Mouse (Mus musculus): ENCODE measurements around the gene Gm10518. TPM values are rescaled to one million over a fixed set of nuclear protein-coding genes. Genes with fewer than 3 reads are reported as not detected.

Gene Gm10518
- polyA plus RNA-seq (2015; fragmentation: Nextera tagmentation; extraction: Ambion mirVana), result 0.10 and 0.24 TPM in 2 replicates

- Histone ChIP-seq H3K9ac (peak within 1 kb of the TSS; percentile 99), H3K27ac (peak within 1 kb of the TSS; percentile 100), H3K4me2 (peak within 1 kb of the TSS; percentile 95), H3K9me3 (replicated peaks) (no peaks in the 10 kb centered on the region), H3K27me3 (no peaks in the 10 kb centered on the region), H3K4me3 (replicated peaks) (peak within 1 kb of the TSS; percentile 95), H3K36me3 (peaks cover 24% of the 10 kb centered on the region), H3K4me1 (replicated peaks) (peaks cover 69% of the 10 kb centered on the region)
- ATAC-seq (ENCODE audit: low read depth), result peak; percentile 73
- peak; percentile 58 for DNase-seq
- under 1% methylated on average over 89 of the region's 94 CpGs for WGBS (ENCODE audit: insufficient replicate concordance)
These were observed at the start of gene Gm10518 for GRCm38 (mm10) chr1:179802610-179803512. TSS of gene Gm10518 (plus strand) at chr1:179803376.

GRCm38 (mm10) chr1:179756477-179756876, 46.7 kb upstream of the Gm10518 start:
- no peak for DNase-seq

GRCm38 (mm10) chr1:179760086-179760485, 43.1 kb upstream of the Gm10518 start:
- H3K4me3 ChIP-seq (replicated peaks), result no peak overlapping the region
- no peak overlapping the region for H3K27ac ChIP-seq
- DNase-seq, result no peak
- no peaks in the 10 kb centered on the region for H3K4me1 ChIP-seq (replicated peaks)
- H3K9ac ChIP-seq, result no peak overlapping the region
- no peak for ATAC-seq (ENCODE audit: low read depth)
- H3K4me2 ChIP-seq, result no peak overlapping the region
- no peaks in the 10 kb centered on the region for H3K9me3 ChIP-seq (replicated peaks)
- 78% methylated on average over 5 of the region's 5 CpGs for WGBS (ENCODE audit: insufficient replicate concordance)
- no peaks in the 10 kb centered on the region for H3K27me3 ChIP-seq
- H3K36me3 ChIP-seq, result peaks cover 88% of the 10 kb centered on the region

More at GRCm38 (mm10) chr1:179756477-179756876, 46.7 kb upstream of the Gm10518 start:
- no peaks in the 10 kb centered on the region for H3K4me1 ChIP-seq (replicated peaks)
- H3K4me3 ChIP-seq (replicated peaks), result no peak overlapping the region
- H3K9ac ChIP-seq, result no peak overlapping the region
- ATAC-seq (ENCODE audit: low read depth), result no peak
- no peaks in the 10 kb centered on the region for H3K9me3 ChIP-seq (replicated peaks)
- no peaks in the 10 kb centered on the region for H3K27me3 ChIP-seq
- H3K36me3 ChIP-seq, result peaks cover 85% of the 10 kb centered on the region
- no peak overlapping the region for H3K4me2 ChIP-seq
- no peak overlapping the region for H3K27ac ChIP-seq

- H3K27ac ChIP-seq, result no peak overlapping the region
- DNase-seq, result no peak
- H3K9ac ChIP-seq, result no peak overlapping the region
- H3K4me3 ChIP-seq (replicated peaks), result no peak overlapping the region
- peaks cover 87% of the 10 kb centered on the region for H3K36me3 ChIP-seq
- H3K4me1 ChIP-seq (replicated peaks), result no peaks in the 10 kb centered on the region
- WGBS (ENCODE audit: insufficient replicate concordance), result 86% methylated on average over 4 of the region's 4 CpGs
- no peak overlapping the region for H3K4me2 ChIP-seq
- ATAC-seq (ENCODE audit: low read depth), result no peak
- H3K27me3 ChIP-seq, result no peaks in the 10 kb centered on the region
- no peaks in the 10 kb centered on the region for H3K9me3 ChIP-seq (replicated peaks)
These were observed 42.6 kb upstream of the Gm10518 start for GRCm38 (mm10) chr1:179760553-179760952.

GRCm38 (mm10) chr1:179776831-179777230, 26.3 kb upstream of the Gm10518 start:
- no peaks in the 10 kb centered on the region for H3K27me3 ChIP-seq
- no peak overlapping the region for H3K27ac ChIP-seq
- WGBS (ENCODE audit: insufficient replicate concordance), result 90% methylated on average over 8 of the region's 8 CpGs
- no peak overlapping the region for H3K4me3 ChIP-seq (replicated peaks)
- H3K9ac ChIP-seq, result no peak overlapping the region
- peaks cover 87% of the 10 kb centered on the region for H3K36me3 ChIP-seq
- H3K4me2 ChIP-seq, result no peak overlapping the region
- no peaks in the 10 kb centered on the region for H3K9me3 ChIP-seq (replicated peaks)
- H3K4me1 ChIP-seq (replicated peaks), result no peaks in the 10 kb centered on the region
- ATAC-seq (ENCODE audit: low read depth) (no peak), DNase-seq (no peak)

- DNase-seq (no peak), ATAC-seq (ENCODE audit: low read depth) (no peak)
- no peak overlapping the region for H3K27ac ChIP-seq
- no peak overlapping the region for H3K4me2 ChIP-seq
- no peak overlapping the region for H3K9ac ChIP-seq
- H3K9me3 ChIP-seq (replicated peaks), result no peaks in the 10 kb centered on the region
- no peaks in the 10 kb centered on the region for H3K4me1 ChIP-seq (replicated peaks)
- H3K27me3 ChIP-seq, result no peaks in the 10 kb centered on the region
- H3K4me3 ChIP-seq (replicated peaks), result no peak overlapping the region
- 77% methylated on average over 4 of the region's 4 CpGs for WGBS (ENCODE audit: insufficient replicate concordance)
- peaks cover 87% of the 10 kb centered on the region for H3K36me3 ChIP-seq
These were observed 19.1 kb upstream of the Gm10518 start for GRCm38 (mm10) chr1:179784098-179784497.

GRCm38 (mm10) chr1:179785502-179785901, 17.7 kb upstream of the Gm10518 start:
- Histone ChIP-seq H3K27ac (no peak overlapping the region), H3K9ac (no peak overlapping the region), H3K9me3 (replicated peaks) (no peaks in the 10 kb centered on the region), H3K4me2 (no peak overlapping the region), H3K27me3 (no peaks in the 10 kb centered on the region), H3K4me3 (replicated peaks) (no peak overlapping the region), H3K4me1 (replicated peaks) (no peaks in the 10 kb centered on the region), H3K36me3 (peaks cover 87% of the 10 kb centered on the region)
- ATAC-seq (ENCODE audit: low read depth), result no peak
- WGBS (ENCODE audit: insufficient replicate concordance), result 68% methylated on average over 5 of the region's 5 CpGs
- DNase-seq, result no peak

- no peak overlapping the region for H3K4me2 ChIP-seq
- H3K27me3 ChIP-seq, result no peaks in the 10 kb centered on the region
- no peak overlapping the region for H3K27ac ChIP-seq
- H3K4me1 ChIP-seq (replicated peaks), result 0 out of 2 replicates have a peak, but pooled peaks cover 5% of the 10 kb centered on the region
- peaks cover 91% of the 10 kb centered on the region for H3K36me3 ChIP-seq
- no peak overlapping the region for H3K9ac ChIP-seq
- DNase-seq, result no peak
- no peak overlapping the region for H3K4me3 ChIP-seq (replicated peaks)
- no peaks in the 10 kb centered on the region for H3K9me3 ChIP-seq (replicated peaks)
- no peak for ATAC-seq (ENCODE audit: low read depth)
- WGBS (ENCODE audit: insufficient replicate concordance), result 49% methylated on average over 4 of the region's 4 CpGs
These were observed 15.9 kb upstream of the Gm10518 start for GRCm38 (mm10) chr1:179787281-179787680.

GRCm38 (mm10) chr1:179798794-179799193, 4.4 kb upstream of the Gm10518 start:
- ATAC-seq (ENCODE audit: low read depth) (no peak), DNase-seq (no peak)
- Histone ChIP-seq H3K27ac (no peak overlapping the region), H3K9ac (no peak overlapping the region), H3K9me3 (replicated peaks) (no peaks in the 10 kb centered on the region), H3K4me1 (replicated peaks) (peaks cover 31% of the 10 kb centered on the region), H3K4me3 (replicated peaks) (no peak overlapping the region), H3K27me3 (no peaks in the 10 kb centered on the region), H3K4me2 (no peak overlapping the region), H3K36me3 (peaks cover 58% of the 10 kb centered on the region)

- Histone ChIP-seq H3K27ac (peak within 1 kb of the TSS; percentile 100), H3K36me3 (peaks cover 16% of the 10 kb centered on the region), H3K27me3 (no peaks in the 10 kb centered on the region), H3K9ac (peak within 1 kb of the TSS; percentile 99), H3K9me3 (replicated peaks) (no peaks in the 10 kb centered on the region), H3K4me3 (replicated peaks) (peak within 1 kb of the TSS; percentile 95), H3K4me1 (replicated peaks) (peaks cover 76% of the 10 kb centered on the region), H3K4me2 (peak within 1 kb of the TSS; percentile 95)
- DNase-seq (peak; percentile 93), ATAC-seq (ENCODE audit: low read depth) (peak; percentile 92)
- under 1% methylated on average over 56 of the region's 56 CpGs for WGBS (ENCODE audit: insufficient replicate concordance)
These were observed 450 bp downstream of the Gm10518 start, which contains the start of gene Ahctf1 for GRCm38 (mm10) chr1:179803513-179804139. TSS of gene Ahctf1 (minus strand) at chr1:179803680.

GRCm38 (mm10) chr1:179804140-179804881, 1.1 kb downstream of the Gm10518 start:
- peak; percentile 46 for DNase-seq
- ATAC-seq (ENCODE audit: low read depth), result no peak
- 7% methylated on average over 11 of the region's 11 CpGs for WGBS (ENCODE audit: insufficient replicate concordance)

More at GRCm38 (mm10) chr1:179804140-179804881, 1.1 kb downstream of the Gm10518 start:
- Histone ChIP-seq H3K27ac (peak overlapping the region; percentile 100), H3K9me3 (replicated peaks) (no peaks in the 10 kb centered on the region), H3K4me1 (replicated peaks) (peaks cover 77% of the 10 kb centered on the region), H3K36me3 (peaks cover 10% of the 10 kb centered on the region), H3K27me3 (no peaks in the 10 kb centered on the region), H3K4me2 (peak overlapping the region; percentile 95), H3K9ac (peak overlapping the region; percentile 99), H3K4me3 (replicated peaks) (peak overlapping the region; percentile 95)
